Mouse (Mus musculus) embryonic fibroblast, embryonic 13.5 days (primary cell): ENCODE data around the gene Vamp1.

Experiments
- CTCF ChIP-seq: IDR thresholded peaks from 2 replicates; pipeline ENCODE4 v1.5.1; 2011; ENCODE audit warnings: mild to moderate bottlenecking, control low read depth, low read length, moderate library complexity, borderline replicate concordance; ENCODE audit not compliant: insufficient read depth
- POLR2A ChIP-seq: IDR thresholded peaks from 2 replicates; pipeline ENCODE4 v1.6.1; 2011; ENCODE audit warnings: low read depth, mild to moderate bottlenecking, control low read depth, low read length, moderate library complexity

DNA sequence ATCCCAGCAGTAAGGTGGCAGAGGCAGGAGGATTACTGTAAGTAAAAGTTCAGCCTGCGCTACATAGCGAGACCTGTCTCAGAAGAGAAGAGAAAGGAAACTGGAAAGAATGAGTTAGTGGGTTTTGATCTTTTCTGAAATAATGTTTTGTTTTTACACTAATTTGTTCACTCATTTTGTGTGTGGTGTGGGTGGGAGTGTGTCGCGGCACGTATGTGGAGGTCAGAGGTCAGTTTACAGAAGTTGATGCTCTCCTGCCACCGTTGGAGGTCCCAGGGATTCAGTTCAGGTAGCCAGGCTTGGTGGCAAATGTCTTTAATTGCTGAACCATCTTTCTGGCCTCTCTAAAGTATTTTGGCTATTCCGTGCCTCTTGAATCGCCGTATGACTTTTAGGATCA is 48.9 kb downstream of the Vamp1 start:
- no peak for TF ChIP-seq POLR2A
- no peak for TF ChIP-seq CTCF
